Mouse (Mus musculus): ENCODE results near the gene Ang. TPM values are rescaled to one million over a fixed set of nuclear protein-coding genes. Genes with fewer than 3 reads are reported as not detected.

The Ang gene
- total and polyA plus RNA-seq, 3 experiments: not detected

DNA sequence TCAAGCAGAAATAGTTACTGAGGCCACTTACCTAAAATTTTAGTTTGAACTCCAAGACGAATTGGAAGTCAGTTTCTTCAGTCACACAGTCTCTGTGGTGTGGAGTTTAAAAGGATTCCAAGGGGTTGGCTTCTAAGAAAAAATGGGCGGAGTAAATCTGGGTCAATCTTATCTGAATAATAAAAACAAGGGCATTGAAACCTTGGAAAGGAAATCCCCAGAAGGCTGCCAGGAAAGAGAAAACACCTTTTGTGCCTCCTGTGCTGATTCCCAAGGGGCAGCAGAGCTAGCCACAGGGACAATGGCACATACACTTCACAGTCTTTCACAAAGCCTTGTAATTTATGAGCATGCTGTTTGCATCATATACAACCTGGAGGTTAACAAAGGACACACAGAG, 55.7 kb downstream of the Ang start, which contains the start of gene Rnase1:
TSS of gene Rnase1 (minus strand) at position 101 of the 400 bp plus-strand sequence.
- DNase-seq (ENCODE audit: low read depth, low spot score): no peak
- Histone ChIP-seq H3K4me3 (ENCODE audit: control insufficient read depth in 1 of 2, insufficient read depth in 1 of 2, low read depth in 2 of 2, low read length in 2 of 2) (no peak within 1 kb of the TSS), H3K79me2 (ENCODE audit: control insufficient read depth, insufficient read depth, low read length, poor library complexity) (no peaks in the 10 kb centered on the region), H3K27me3 (ENCODE audit: control insufficient read depth in 1 of 2, insufficient read depth in 2 of 2, low read length in 2 of 2) (no peaks in the 10 kb centered on the region), H3K4me1 (ENCODE audit: control insufficient read depth in 1 of 2, insufficient read depth in 2 of 2, low read length in 2 of 2) (peaks cover 7 to 11% of the 10 kb centered on the region in 2 experiments), H3K36me3 (ENCODE audit: control insufficient read depth in 1 of 2, insufficient read depth in 2 of 2, low read length in 2 of 2) (peaks cover 0 to 14% of the 10 kb centered on the region in 2 experiments; a peak in 2 of 4 replicates), H3K27ac (ENCODE audit: control insufficient read depth, low read depth, low read length) (no peak within 1 kb of the TSS), H3K9me3 (replicated peaks; ENCODE audit: insufficient read depth, low read length) (no peaks in the 10 kb centered on the region), H3K9ac (ENCODE audit: control insufficient read depth, low read depth, low read length, poor library complexity, severe bottlenecking) (no peak within 1 kb of the TSS)
- TF ChIP-seq JUND (IDR thresholded peaks at IDR 0.05; ENCODE audit: low read depth, low read length) (no peak), USF2 (IDR thresholded peaks at IDR 0.05; ENCODE audit: borderline replicate concordance in 1 of 2, insufficient read depth in 1 of 2, low read depth in 1 of 2, low read length in 2 of 2) (no peak), POLR2A (IDR thresholded peaks at IDR 0.05; ENCODE audit: control insufficient read depth in 1 of 2, insufficient read depth in 1 of 2, low read depth in 1 of 2, low read length in 2 of 2, poor library complexity in 1 of 2) (no peak), HCFC1 (IDR thresholded peaks at IDR 0.05; ENCODE audit: low read depth, low read length) (no peak), MAZ (IDR thresholded peaks at IDR 0.05; ENCODE audit: low read depth, low read length) (no peak), EP300 (IDR thresholded peaks at IDR 0.05; ENCODE audit: low read depth in 1 of 2, low read length in 2 of 2) (no peak)

- Histone ChIP-seq H3K27me3 (ENCODE audit: control insufficient read depth in 1 of 2, insufficient read depth in 2 of 2, low read length in 2 of 2) (no peaks in the 10 kb centered on the region), H3K79me2 (ENCODE audit: control insufficient read depth, insufficient read depth, low read length, poor library complexity) (no peaks in the 10 kb centered on the region), H3K9me3 (replicated peaks; ENCODE audit: insufficient read depth, low read length) (no peaks in the 10 kb centered on the region), H3K27ac (ENCODE audit: control insufficient read depth, low read depth, low read length) (no peak overlapping the region), H3K4me1 (ENCODE audit: control insufficient read depth in 1 of 2, insufficient read depth in 2 of 2, low read length in 2 of 2) (peaks cover 4 to 9% of the 10 kb centered on the region in 2 experiments; a peak in 3 of 4 replicates), H3K9ac (ENCODE audit: control insufficient read depth, low read depth, low read length, poor library complexity, severe bottlenecking) (no peak overlapping the region), H3K36me3 (ENCODE audit: control insufficient read depth in 1 of 2, insufficient read depth in 2 of 2, low read length in 2 of 2) (peaks cover 0 to 9% of the 10 kb centered on the region in 2 experiments; a peak in 2 of 4 replicates), H3K4me3 (ENCODE audit: control insufficient read depth in 1 of 2, insufficient read depth in 1 of 2, low read depth in 2 of 2, low read length in 2 of 2) (no peak overlapping the region)
- TF ChIP-seq SMC3 (IDR thresholded peaks at IDR 0.05; ENCODE audit: low read depth, low read length) (no peak), ZNF384 (IDR thresholded peaks at IDR 0.05; ENCODE audit: low read depth, low read length) (no peak)
- DNase-seq (ENCODE audit: low read depth, low spot score): no peak
Measured at GRCm38 (mm10) chr14:51148006-51148405, 57.1 kb downstream of the Ang start.

- DNase-seq (ENCODE audit: low read depth, low spot score): no peak
- Histone ChIP-seq H3K36me3 (ENCODE audit: control insufficient read depth in 1 of 2, insufficient read depth in 2 of 2, low read length in 2 of 2) (no peaks in the 10 kb centered on the region), H3K9me3 (replicated peaks; ENCODE audit: insufficient read depth, low read length) (no peaks in the 10 kb centered on the region), H3K4me1 (ENCODE audit: control insufficient read depth in 1 of 2, insufficient read depth in 2 of 2, low read length in 2 of 2) (peaks cover 0 to 4% of the 10 kb centered on the region in 2 experiments; a peak in 2 of 4 replicates), H3K27ac (ENCODE audit: control insufficient read depth, low read depth, low read length) (no peak overlapping the region), H3K9ac (ENCODE audit: control insufficient read depth, low read depth, low read length, poor library complexity, severe bottlenecking) (no peak overlapping the region), H3K4me3 (ENCODE audit: control insufficient read depth in 1 of 2, insufficient read depth in 1 of 2, low read depth in 2 of 2, low read length in 2 of 2) (no peak overlapping the region), H3K27me3 (ENCODE audit: control insufficient read depth in 1 of 2, insufficient read depth in 2 of 2, low read length in 2 of 2) (no peaks in the 10 kb centered on the region), H3K79me2 (ENCODE audit: control insufficient read depth, insufficient read depth, low read length, poor library complexity) (no peaks in the 10 kb centered on the region)
- TF ChIP-seq POLR2AphosphoS5 (IDR thresholded peaks at IDR 0.05; ENCODE audit: borderline replicate concordance, low read depth, low read length) (no peak), GATA1 (IDR thresholded peaks at IDR 0.05; ENCODE audit: low read depth, low read length) (no peak), CTCF (IDR thresholded peaks at IDR 0.05 in 2 of 3, conservative IDR thresholded peaks at IDR 0.05 in 1 of 3; ENCODE audit: control insufficient read depth in 1 of 3, insufficient read depth in 1 of 3, low read depth in 2 of 3, low read length in 3 of 3, poor library complexity in 1 of 3, severe bottlenecking in 1 of 3) (no peak)
Measured at GRCm38 (mm10) chr14:51149164-51149563, 58.2 kb downstream of the Ang start.
